Comparison of ENCODE assay signal across 8 mouse cellular contexts in the genomic region with DNA sequence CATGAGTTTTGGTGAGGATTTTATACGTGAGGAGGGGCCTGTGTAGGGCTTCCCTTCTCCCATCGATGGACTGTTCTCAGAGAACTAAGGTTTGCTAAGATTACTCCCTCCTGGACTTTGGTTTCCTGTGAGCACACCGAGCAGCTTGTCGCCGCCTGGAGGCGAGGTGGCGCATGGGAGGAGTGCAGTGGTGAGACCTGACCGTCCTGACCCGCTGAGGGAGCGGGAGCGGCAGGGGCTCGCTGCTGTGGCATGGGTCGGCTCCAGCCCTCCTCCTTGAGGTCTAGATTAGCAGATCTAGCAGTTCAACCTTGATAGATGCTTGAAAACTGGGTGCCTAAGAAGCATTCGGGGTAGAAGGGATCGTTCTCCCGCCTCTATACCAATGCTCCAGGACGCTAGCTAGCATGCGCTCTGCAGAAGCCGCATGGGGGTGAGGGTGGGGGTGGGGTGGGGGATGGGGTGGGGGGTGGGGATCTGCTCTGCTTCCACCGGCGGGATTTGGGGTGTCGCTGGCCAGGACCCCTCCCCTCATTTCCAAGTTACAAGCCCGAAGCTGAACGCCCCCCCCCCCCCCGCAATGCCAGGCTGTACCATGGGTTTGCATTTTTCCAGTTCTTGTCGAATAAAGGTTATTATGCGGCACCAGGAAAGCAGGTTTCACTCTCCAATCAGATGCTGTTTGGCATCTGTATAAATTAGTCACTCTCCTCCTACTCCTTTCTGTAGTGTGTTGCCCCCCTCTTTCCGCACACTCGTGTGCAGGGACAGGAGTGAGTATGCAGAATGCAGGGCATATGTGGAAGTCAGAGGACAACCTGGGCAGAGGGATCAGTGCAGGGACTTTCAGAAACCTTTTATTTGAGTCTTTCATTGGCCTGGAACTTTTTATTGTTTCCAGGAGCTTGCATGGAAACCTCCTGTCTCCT. TPM values are rescaled to one million over a fixed set of nuclear protein-coding genes. Genes with fewer than 3 reads are reported as not detected.
DNase-seq lines count a peak whose midpoint lies in the region; ATAC-seq lines count a peak whose summit lies in the region.

No protein-coding gene starts in this region.

- H3K27ac ChIP-seq in forebrain, embryonic 16.5 days (ENCODE audit: low read length), result no peak overlapping the region
- H3K27ac ChIP-seq in intestine, embryonic 14.5 days (ENCODE audit: low read depth), result no peak overlapping the region

- peak overlapping the region; percentile 68 for H3K9ac ChIP-seq in forebrain, embryonic 16.5 days (replicated peaks; ENCODE audit: low read depth, low read length)
- H3K9ac ChIP-seq in intestine, embryonic 14.5 days (ENCODE audit: low read length), result no peak overlapping the region

- H3K36me3 ChIP-seq in forebrain, embryonic 16.5 days (ENCODE audit: control insufficient read depth, insufficient read depth), result no peaks in the 10 kb centered on the region
- no peaks in the 10 kb centered on the region for H3K36me3 ChIP-seq in intestine, embryonic 14.5 days (ENCODE audit: control insufficient read depth, insufficient read depth, low read length)

- DNase-seq in Muller cell, postnatal 12 days (ENCODE audit: inconsistent ontology term), result peak; percentile 62
- DNase-seq in cerebellum, adult 11-12 months, result peak; percentile 26
- DNase-seq in intestine, embryonic 14.5 days (ENCODE audit: low spot score), result peak; percentile 81
- DNase-seq in left cerebral cortex, adult 18-20 months (ENCODE audit: low spot score in 2 of 2), result peak; percentile 68 to 79
- peak; percentile 69 for DNase-seq in lung, postnatal 14 days
- DNase-seq in retina, embryonic 14.5 days (ENCODE audit: low spot score), result peak; percentile 81
- DNase-seq in urinary bladder, adult 2 months (ENCODE audit: low spot score), result peak; percentile 35

- 0 out of 2 replicates have a peak, but pooled peaks cover 3% of the 10 kb centered on the region for H3K4me1 ChIP-seq in forebrain, embryonic 16.5 days (replicated peaks; ENCODE audit: control insufficient read depth, insufficient read depth, low read length)
- no peaks in the 10 kb centered on the region for H3K4me1 ChIP-seq in intestine, embryonic 14.5 days (replicated peaks; ENCODE audit: control insufficient read depth, insufficient read depth, low read length)

- ATAC-seq in forebrain, embryonic 16.5 days, result peak; percentile 92
- ATAC-seq in intestine, embryonic 14.5 days (replicated peaks; ENCODE audit: low FRiP score, low TSS enrichment, low read depth), result peak; percentile 90

- no peaks in the 10 kb centered on the region for H3K9me3 ChIP-seq in forebrain, embryonic 16.5 days (ENCODE audit: control insufficient read depth, low read length)
- H3K9me3 ChIP-seq in intestine, embryonic 14.5 days (ENCODE audit: control insufficient read depth, low read length), result no peaks in the 10 kb centered on the region

- no peaks in the 10 kb centered on the region for H3K27me3 ChIP-seq in forebrain, embryonic 16.5 days (replicated peaks; ENCODE audit: control insufficient read depth, insufficient read depth, low read length)
- H3K27me3 ChIP-seq in intestine, embryonic 14.5 days (replicated peaks; ENCODE audit: control insufficient read depth, insufficient read depth, low read length), result no peaks in the 10 kb centered on the region

- H3K4me2 ChIP-seq in forebrain, embryonic 16.5 days (ENCODE audit: low read length), result peak overlapping the region; percentile 75
- H3K4me2 ChIP-seq in intestine, embryonic 14.5 days (ENCODE audit: low read length), result peak overlapping the region; percentile 72

- 2% methylated on average over 27 of the region's 29 CpGs for WGBS in forebrain, embryonic 16.5 days
- 5% methylated on average over 25 of the region's 29 CpGs for WGBS in intestine, embryonic 14.5 days

- peak overlapping the region; percentile 48 for H3K4me3 ChIP-seq in forebrain, embryonic 16.5 days (replicated peaks; ENCODE audit: low read length)
- H3K4me3 ChIP-seq in intestine, embryonic 14.5 days (ENCODE audit: low read depth, low read length), result peak overlapping the region; percentile 37

RNA-seq across cellular contexts. Expression of gene Rbm20, which starts 28.1 kb away (rescaled TPM):
- polyA plus RNA-seq in forebrain, embryonic 16.5 days (2015; fragmentation: Nextera tagmentation; extraction: Ambion mirVana), result 3.9 and 6.2 TPM in 2 replicates
- 0.62 and 0.63 TPM in 2 replicates for polyA plus RNA-seq in intestine, embryonic 14.5 days (2014; fragmentation: Nextera tagmentation; extraction: Ambion mirVana)
- 1 to 10 TPM; 5.2 to 6.3 TPM for total RNA-seq in left cerebral cortex, adult 18-20 months (2021)
- polyA plus RNA-seq in urinary bladder, adult 2 months (2012; rRNA removed), result 4.4 and 4.5 TPM in 2 replicates

Comparison
In these comparisons a context has a peak if more than half of its experiments do, and no peak if none do; other contexts are left out.
1. DNase-seq: peak in every context shown above with its lines; median percentile 81 in intestine, embryonic 14.5 days; 81 in retina, embryonic 14.5 days; 74 in left cerebral cortex, adult 18-20 months; 69 in lung, postnatal 14 days; 62 in Muller cell, postnatal 12 days; 35 in urinary bladder, adult 2 months; 26 in cerebellum, adult 11-12 months.